Mouse (Mus musculus) left cerebral cortex, postnatal 36 days (tissue): ENCODE results near the gene Opcml. TPM values are rescaled to one million over a fixed set of nuclear protein-coding genes. Genes with fewer than 3 reads are reported as not detected.
A peak's percentile ranks its signal among the peaks of the same experiment; 100 is the strongest.

Experiments used
- DNase-seq, 2 experiments: peaks; one replicate each; pipeline ENCODE4 v3.0.0; 2021 to 2022; ENCODE audit warnings: low spot score in 2 of 2, mixed read lengths in 1 of 2
- intact Hi-C: fragments of 180-260 bp; cut with DNase I; formaldehyde crosslinking; loops from one replicate; pipeline ENCODE4 v1.15.1; 2025
- microRNA-seq: library from miRNA; unstranded; fragments of <30 nt; microRNA quantifications from one replicate; pipeline ENCODE4 v1.2.0, GENCODE M21; 2022
- total RNA-seq, 2 experiments: library from RNA; stranded (reverse); gene quantifications; 2 replicates each; pipeline ENCODE4 v1.2.3; 2021

The Opcml gene
- total RNA-seq, 2 experiments from 2014 or later: 250 to 263 TPM

DNA sequence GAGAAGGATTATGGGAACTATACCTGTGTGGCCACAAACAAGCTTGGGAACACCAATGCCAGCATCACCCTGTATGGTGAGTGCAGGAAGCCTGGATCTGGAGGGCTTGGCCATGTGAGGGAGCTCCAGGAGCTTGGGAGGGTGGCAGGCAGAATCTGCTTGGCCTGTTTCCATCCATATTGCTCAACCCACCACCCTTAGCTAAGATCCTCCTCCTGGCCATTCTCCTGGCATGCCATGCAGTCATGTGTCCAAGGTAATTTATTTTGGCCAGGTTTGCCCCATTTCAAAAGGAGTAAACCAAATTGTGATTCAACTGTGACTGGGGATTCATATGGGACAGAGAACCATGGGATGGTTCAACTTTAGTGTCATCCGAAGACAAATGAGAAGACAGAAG lies 1112.7 kb downstream of the Opcml start:
- intact Hi-C loops: no loop called here

DNA sequence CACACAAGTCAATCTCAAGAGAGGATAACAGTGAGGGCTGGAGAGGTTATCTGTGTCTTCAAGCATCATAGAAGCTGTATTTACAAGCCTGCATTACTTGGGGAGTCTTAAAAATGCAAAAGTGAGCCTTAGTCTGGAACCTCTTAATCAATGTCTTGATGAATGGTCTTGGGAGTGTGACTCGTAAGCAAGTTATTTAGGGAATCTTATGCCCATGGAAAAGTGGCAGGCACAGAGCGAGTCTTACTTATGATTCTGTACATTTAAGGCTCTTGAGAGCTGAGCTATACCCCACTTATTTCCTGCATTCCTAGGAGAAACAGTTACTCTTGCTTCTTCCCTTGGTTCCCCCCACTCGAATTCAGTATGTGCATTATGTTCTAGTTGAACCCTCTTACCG lies 1119.2 kb downstream of the Opcml start:
- intact Hi-C loops: no loop called here

More for the DNA sequence above, 1112.7 kb downstream of the Opcml start:
- no peak for DNase-seq

DNA sequence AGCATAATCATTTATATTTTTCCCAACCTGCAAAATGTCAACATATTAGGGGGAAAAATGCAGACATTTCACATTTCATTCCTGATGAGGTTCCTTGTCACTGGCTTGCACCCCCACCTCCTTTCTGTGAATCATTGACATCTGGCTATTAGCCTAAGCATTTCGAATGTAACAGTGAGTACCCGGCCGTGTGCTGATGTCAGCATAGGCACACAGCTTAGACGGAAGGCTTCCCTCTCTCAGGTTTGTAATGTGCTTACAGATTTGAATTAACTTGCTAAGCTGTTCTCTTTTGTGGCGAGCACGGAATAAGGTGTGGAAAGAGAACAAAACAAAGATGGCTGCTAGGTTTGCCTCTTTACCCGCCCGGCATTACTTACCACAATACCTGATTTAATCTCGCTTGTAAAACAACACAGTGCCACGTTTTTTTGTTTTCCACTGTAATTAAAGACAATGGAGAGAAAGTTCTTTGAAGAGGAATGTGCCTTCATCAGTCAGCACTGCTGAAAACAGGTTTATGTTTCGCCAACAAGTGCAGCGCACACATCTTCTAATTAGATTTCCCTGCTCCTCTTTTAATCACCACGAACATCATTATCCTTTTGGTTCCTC lies 1121.1 kb downstream of the Opcml start:
- no peak for DNase-seq
- intact Hi-C loops: no loop called here

More for the DNA sequence above, 1119.2 kb downstream of the Opcml start:
- no peak for DNase-seq

DNA sequence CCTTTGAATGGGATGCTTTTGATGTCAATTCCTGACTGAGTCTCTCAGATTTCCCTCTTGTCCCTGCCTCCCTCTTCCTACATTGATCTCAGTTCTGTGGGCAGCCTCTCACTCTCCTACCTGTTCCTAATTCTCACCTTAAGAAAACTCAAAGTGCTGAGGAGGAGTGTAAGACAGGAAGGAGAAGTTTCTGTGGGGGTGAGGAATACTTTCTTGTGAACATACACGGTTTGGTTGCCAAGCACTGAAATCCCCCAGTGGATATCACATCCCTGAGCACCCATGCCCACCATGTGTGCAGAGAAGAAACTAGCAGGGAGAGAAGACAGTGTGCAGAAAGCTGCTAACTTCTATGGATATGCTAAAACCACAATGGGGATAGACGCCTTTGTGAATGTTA lies 1141.5 kb downstream of the Opcml start:
- DNase-seq: peak; percentile 22 to 33
- intact Hi-C loops: no loop called here

DNA sequence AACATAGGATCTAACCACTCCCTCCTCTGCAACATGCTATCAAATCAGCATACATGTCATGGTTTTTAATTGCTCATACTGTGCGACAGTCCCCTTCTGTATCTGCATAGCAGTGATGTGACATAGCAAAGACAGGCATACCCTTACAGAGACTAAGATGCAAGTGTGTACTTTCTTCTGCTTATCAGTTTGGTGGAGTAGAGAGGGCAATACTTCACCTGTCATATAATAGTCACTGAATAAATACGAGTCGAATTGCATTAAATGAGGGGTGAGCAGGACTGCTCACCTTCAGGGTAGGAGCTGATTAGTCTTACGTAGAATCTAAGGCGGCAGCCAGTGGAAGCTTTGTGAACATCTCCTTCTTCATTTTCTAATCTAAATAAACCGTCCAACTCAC lies 1146.6 kb downstream of the Opcml start:
- intact Hi-C loops: loop anchor here (5.0 kb wide), 1 partner anchor 520 kb away; no protein-coding TSS in a partner anchor
- no peak for DNase-seq

DNA sequence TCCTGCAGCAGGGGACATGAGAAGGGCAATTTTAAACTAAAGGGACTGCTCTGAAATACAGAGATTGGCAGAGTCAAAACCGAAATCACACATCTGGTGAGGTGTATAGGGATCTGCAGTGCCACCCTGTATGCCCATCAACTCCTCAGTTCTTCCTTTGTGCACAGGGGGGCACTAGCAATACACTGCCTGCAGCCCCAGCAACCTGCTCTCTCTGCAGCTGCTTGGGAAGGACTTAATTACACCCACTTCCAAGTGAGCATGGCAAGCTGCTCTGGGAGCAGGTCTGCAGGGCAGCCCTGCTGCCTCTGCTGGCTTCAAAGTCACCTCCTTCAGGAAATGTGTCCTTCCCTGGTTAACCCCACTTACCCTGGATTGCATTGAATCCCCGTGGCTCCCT lies 1147.4 kb downstream of the Opcml start:
- intact Hi-C loops: loop anchor here (5.0 kb wide), 1 partner anchor 519 kb away; no protein-coding TSS in a partner anchor
- peak in 1 of 2 experiments; percentile 28 for DNase-seq

DNA sequence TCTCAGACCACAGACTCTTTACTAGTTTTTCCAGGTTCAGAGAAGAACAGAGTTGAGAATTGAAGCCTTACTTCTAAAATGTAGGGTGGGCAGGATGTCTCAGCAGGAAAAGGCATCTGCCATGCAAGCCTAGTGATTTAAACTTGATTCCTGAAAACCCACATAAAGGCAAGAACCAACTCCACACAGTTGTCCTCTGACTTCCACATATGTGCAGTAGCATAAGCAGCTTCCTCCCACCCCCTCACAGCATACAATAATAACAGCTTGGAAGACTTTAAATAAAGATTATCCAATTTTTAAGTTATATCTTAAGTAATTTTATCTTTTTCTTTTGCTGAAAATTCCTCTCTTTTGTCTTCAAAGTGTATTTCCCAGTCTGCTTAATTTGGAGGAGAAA lies 1150.3 kb downstream of the Opcml start:
- DNase-seq: no peak
- intact Hi-C loops: no loop called here

DNA sequence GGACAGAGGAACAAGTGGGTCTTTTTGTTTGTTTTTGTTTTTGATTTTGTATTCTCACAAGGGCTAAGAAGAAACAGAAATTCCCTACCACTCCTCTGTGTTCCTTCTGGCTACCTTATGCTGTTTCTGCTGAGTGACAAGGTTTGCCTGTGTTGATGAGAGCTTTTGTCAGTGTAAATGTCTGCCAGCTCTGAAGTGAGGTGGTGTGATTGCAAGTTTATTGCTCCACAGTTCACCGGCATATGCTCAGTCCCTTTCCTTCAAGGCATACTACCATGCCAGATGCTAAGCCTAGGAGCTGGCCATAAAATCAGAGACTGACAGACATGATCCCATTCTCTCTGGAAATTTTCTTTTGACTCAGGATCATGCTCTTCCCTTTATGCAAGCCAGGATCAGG lies 1178.9 kb downstream of the Opcml start:
- intact Hi-C loops: no loop called here
- no peak for DNase-seq

Small RNA genes lying within 50 kb of the gene (microRNA-seq; reads per million reads assigned to microRNA genes)
- gene Gm44316: not detected
